Mouse (Mus musculus) lung, adult 2 months (tissue): ENCODE data around the gene Tradd. TPM values are rescaled to one million over a fixed set of nuclear protein-coding genes. Genes with fewer than 3 reads are reported as not detected.
"Not testable (repeated sequence)": the region's sequence is repeated elsewhere in the genome, so short reads cannot be mapped to it uniquely, and the experiment has no call there.

Source experiments
- DNase-seq: peaks from one replicate; pipeline ENCODE4 v3.0.0; 2022
- H3K4me1 ChIP-seq: fragments of 200-500 bp; 2 replicates; pipeline ENCODE4 v1.6.1; 2011; ENCODE audit warnings: low read length; ENCODE audit not compliant: control insufficient read depth, insufficient read depth
- H3K4me3 ChIP-seq: fragments of 200-500 bp; replicated peaks from 2 replicates; pipeline ENCODE3; 2011; ENCODE audit warnings: low read depth, mild to moderate bottlenecking, control low read depth, low read length; ENCODE audit errors: extremely low read depth
- CTCF ChIP-seq: fragments of 200-500 bp; IDR thresholded peaks from 2 replicates; pipeline ENCODE4 v1.5.1; 2011; ENCODE audit warnings: mild to moderate bottlenecking, low read length, control low read depth; ENCODE audit not compliant: insufficient read depth
- POLR2A ChIP-seq: fragments of 200-500 bp; IDR thresholded peaks from 2 replicates; pipeline ENCODE4 v1.6.1; 2011; ENCODE audit warnings: low read depth, mild to moderate bottlenecking, control low read depth, low read length, borderline replicate concordance; ENCODE audit errors: extremely low read depth
- WGBS: fragments of 180-500 bp; shearing (Covaris S2); methylation state at CpG from one replicate; pipeline ENCODE4 v1.1.7; 2018; 5-methylcytosine and 5-hydroxymethylcytosine counted together
- polyA plus RNA-seq: library from polyadenylated mRNA; depleted of rRNA; stranded (reverse); fragments of >200 nt; gene quantifications from 2 replicates; pipeline ENCODE4 v1.2.3, GENCODE M21; 2012

Gene Tradd
- polyA plus RNA-seq, 1 experiment: 21.3 TPM

- DNase-seq: no peak
- WGBS: 22% methylated on average over 11 of the region's 11 CpGs
- TF ChIP-seq CTCF (no peak), POLR2A (peak; percentile 44; the same call in 1 of the 2 replicates)
- Histone ChIP-seq H3K4me1 (peaks cover 18% of the 10 kb centered on the region), H3K4me3 (peak within 1 kb of the TSS; percentile 70)
Observed at GRCm38 (mm10) chr8:105295895-105296573, 31.6 kb upstream of the Tradd start, which contains the start of gene Exoc3l. Gene Exoc3l (minus strand): TSS chr8:105296101.

- peaks cover 23% of the 10 kb centered on the region for H3K4me1 ChIP-seq
- DNase-seq: no peak
- TF ChIP-seq CTCF (no peak), POLR2A (no peak)
- peak overlapping the region; percentile 70 for H3K4me3 ChIP-seq
- WGBS: 36% methylated on average over 11 of the region's 11 CpGs
Observed at GRCm38 (mm10) chr8:105295256-105295655, 30.8 kb upstream of the Tradd start.

- Histone ChIP-seq H3K4me1 (peaks cover 27% of the 10 kb centered on the region), H3K4me3 (peak overlapping the region; percentile 70)
- no peak for DNase-seq
- WGBS: 56% methylated on average over 9 of the region's 9 CpGs
- TF ChIP-seq CTCF (no peak), POLR2A (no peak)
Observed at GRCm38 (mm10) chr8:105294776-105295175, 30.4 kb upstream of the Tradd start.

DNA sequence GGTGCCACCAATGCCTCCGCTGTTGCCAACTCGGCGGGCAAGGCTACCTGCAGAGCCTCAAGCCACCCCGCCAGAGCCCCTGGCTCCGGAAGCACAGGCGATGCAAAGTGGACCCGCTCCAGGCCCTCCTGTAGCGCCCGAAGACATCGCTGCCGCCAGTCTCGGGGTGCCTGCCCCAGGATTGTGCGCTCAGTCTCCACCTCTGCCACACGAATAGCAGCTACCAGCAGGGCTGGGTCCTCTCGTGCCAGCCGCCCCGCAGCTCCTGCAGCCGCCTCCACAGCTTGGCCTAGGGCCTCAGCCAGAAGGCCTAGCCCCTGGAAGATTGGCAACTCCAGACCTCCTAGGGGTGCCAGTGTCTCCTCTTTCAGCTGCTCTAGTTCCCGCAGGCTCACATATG lies 29.0 kb upstream of the Tradd start:
- no peak for DNase-seq
- 77% methylated on average over 19 of the region's 19 CpGs for WGBS
- TF ChIP-seq CTCF (no peak), POLR2A (no peak)
- Histone ChIP-seq H3K4me1 (peaks cover 23% of the 10 kb centered on the region), H3K4me3 (no peak overlapping the region)

DNA sequence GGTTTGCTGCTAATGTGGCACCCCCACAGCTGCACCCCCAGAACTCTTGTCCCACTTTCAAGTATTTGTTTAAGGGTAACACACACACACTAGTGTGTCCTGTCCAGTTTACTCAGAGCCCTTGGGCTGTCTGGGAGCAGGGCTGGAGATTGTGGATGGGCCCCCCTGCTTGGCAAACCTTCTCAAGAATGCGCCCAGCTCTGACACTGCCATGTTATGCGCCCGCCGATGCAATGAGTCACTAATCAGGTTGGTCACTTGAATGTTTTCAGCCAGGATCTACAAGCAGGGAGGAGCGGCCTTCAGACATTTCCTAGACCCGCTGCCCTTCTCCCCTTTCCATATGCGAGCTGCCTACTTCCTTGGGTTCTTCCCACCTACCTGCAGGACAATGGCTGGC lies 28.1 kb upstream of the Tradd start:
- TF ChIP-seq POLR2A (no peak), CTCF (no peak)
- Histone ChIP-seq H3K4me3 (no peak overlapping the region), H3K4me1 (peaks cover 19% of the 10 kb centered on the region)
- 65% methylated on average over 7 of the region's 7 CpGs for WGBS
- DNase-seq: no peak

- DNase-seq, H3K4me3 ChIP-seq: not testable (repeated sequence)
- 64% methylated on average over 3 of the region's 3 CpGs for WGBS
- H3K4me1 ChIP-seq: peaks cover 15% of the 10 kb centered on the region
Observed at GRCm38 (mm10) chr8:105291802-105292201, 27.4 kb upstream of the Tradd start.

GRCm38 (mm10) chr8:105291364-105291763 lies 27.0 kb upstream of the Tradd start:
- not testable (repeated sequence) for H3K4me3 ChIP-seq, DNase-seq
- 75% methylated on average over 8 of the region's 8 CpGs for WGBS
- H3K4me1 ChIP-seq: peaks cover 15% of the 10 kb centered on the region

DNA sequence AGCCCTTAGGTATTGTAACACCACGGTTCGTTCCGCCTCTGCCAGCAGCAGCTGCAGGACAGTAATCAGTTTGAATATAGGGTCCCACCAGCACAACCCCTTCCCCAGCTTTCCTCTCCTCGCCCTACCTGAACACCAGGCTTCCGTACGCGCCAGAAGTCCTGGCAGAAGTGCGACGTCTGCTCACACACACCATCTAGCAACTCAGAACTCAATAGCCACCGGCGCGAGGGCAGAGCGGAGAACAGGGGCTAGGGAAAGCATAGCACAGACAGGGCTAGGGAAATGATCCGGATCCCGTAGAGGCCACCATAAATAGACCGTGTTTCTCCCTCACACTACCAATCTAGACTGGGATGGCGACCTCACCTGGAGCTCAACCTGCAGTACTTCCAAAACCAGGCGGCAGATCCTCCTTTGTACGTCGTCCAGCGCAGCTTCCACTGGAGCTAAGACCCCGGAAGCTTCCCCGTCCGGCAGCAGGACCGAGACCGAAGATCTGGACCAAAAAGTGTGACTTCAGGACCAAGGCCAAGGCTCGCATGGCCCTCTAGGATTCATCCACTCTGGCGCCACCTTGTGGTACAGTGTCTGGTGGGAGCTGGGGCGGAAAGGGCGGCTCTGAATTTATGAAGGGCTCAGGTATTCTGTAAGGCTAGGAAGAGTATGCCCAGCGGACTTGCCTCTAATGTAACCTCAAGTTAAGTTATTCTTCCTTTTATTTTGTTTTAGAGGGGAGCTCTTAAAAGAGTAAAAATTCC lies 26.3 kb upstream of the Tradd start:
- no peak for TF ChIP-seq POLR2A
- TF ChIP-seq CTCF: peak; percentile 94
- WGBS: 28% methylated on average over 31 of the region's 31 CpGs
- peaks cover 15% of the 10 kb centered on the region for H3K4me1 ChIP-seq
- DNase-seq: peak; percentile 89
- no peak overlapping the region for H3K4me3 ChIP-seq

DNA sequence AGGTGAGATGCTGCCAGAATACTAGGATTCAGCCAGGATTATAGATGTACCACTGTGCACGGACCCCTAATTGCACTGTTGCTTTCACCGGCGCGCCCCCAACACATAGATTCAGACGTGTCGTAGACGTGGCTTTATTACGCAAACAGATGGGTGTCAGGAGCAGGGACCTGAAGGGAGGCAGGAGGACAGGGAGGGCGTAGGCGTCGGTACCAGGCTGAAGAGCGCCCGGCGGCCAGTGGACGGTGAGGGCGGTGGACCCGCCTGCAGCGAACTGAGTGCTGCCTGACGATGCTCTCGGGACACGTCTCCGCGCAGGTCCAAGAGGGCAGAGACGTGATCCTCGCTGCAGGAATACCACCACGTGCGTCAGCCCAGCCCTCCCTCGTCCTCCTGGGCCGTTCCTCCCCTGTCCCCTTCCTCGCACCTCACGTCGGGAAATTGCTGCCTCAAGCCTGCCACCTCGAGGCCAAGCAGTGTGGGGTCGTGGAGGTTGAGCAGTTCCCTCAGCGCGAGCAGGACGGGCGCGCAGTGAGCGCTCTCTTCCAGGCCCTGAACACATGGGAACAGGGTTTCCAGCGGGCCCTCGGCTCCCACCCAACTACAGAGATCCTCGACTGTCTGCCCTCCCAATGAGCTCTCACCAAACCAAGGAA lies 25.5 kb upstream of the Tradd start, which contains the start of gene 4931428F04Rik:
TSS of gene 4931428F04Rik (minus strand) at position 60 of the 656 bp plus-strand sequence.
- peak within 1 kb of the TSS; percentile 75 for H3K4me3 ChIP-seq
- WGBS: 8% methylated on average over 43 of the region's 43 CpGs
- peak; percentile 36 for DNase-seq
- TF ChIP-seq POLR2A: no peak
- no peak; the same call in 1 of the 2 replicates for TF ChIP-seq CTCF
- H3K4me1 ChIP-seq: peaks cover 12% of the 10 kb centered on the region
